Mouse (Mus musculus) heart, embryonic 12.5 days (tissue): ENCODE measurements around the gene Prickle2. TPM values are rescaled to one million over a fixed set of nuclear protein-coding genes. Genes with fewer than 3 reads are reported as not detected.

ENCODE experiments used
- ATAC-seq: fragments of 200-750 bp; cut with Nextera tagmentation; 2 replicates; pipeline ENCODE4 v1.8.0; 2017; ENCODE audit warnings: moderate TSS enrichment, moderate library complexity; ENCODE audit not compliant: insufficient number of reproducible peaks, low FRiP score
- H3K27ac ChIP-seq: fragments of 300-500 bp; sonication (generic); 2 replicates; pipeline ENCODE4 v1.5.1; 2016; ENCODE audit warnings: mild to moderate bottlenecking, moderate library complexity; ENCODE audit not compliant: poor library complexity, severe bottlenecking
- H3K27me3 ChIP-seq: fragments of 300-500 bp; sonication (generic); replicated peaks from 2 replicates; pipeline ENCODE4 v1.6.1; 2016; ENCODE audit warnings: mild to moderate bottlenecking, moderate library complexity
- H3K36me3 ChIP-seq: fragments of 300-500 bp; sonication (generic); 2 replicates; pipeline ENCODE4 v1.6.1; 2016; ENCODE audit warnings: mild to moderate bottlenecking, moderate library complexity
- H3K4me1 ChIP-seq: fragments of 300-500 bp; sonication (generic); replicated peaks from 2 replicates; pipeline ENCODE4 v1.6.1; 2016; ENCODE audit warnings: mild to moderate bottlenecking
- H3K4me2 ChIP-seq: fragments of 300-500 bp; sonication (generic); 2 replicates; pipeline ENCODE4 v1.6.1; 2016; ENCODE audit warnings: mild to moderate bottlenecking, moderate library complexity
- H3K4me3 ChIP-seq: fragments of 300-500 bp; sonication (generic); 2 replicates; pipeline ENCODE4 v1.5.1; 2016; ENCODE audit warnings: mild to moderate bottlenecking
- H3K9ac ChIP-seq: fragments of 300-500 bp; sonication (generic); 2 replicates; pipeline ENCODE4 v1.6.1; 2016; ENCODE audit warnings: mild to moderate bottlenecking, moderate library complexity
- H3K9me3 ChIP-seq: fragments of 300-500 bp; sonication (generic); replicated peaks from 2 replicates; pipeline ENCODE4 v1.6.1; 2016; ENCODE audit warnings: mild to moderate bottlenecking, moderate library complexity
- WGBS: fragments of 180-500 bp; shearing (Covaris S2); methylation state at CpG from one replicate; pipeline ENCODE4 v1.1.7; 2016; 5-methylcytosine and 5-hydroxymethylcytosine counted together
- polyA plus RNA-seq: library from polyadenylated mRNA; unstranded; fragments of >200 nt; fragmentation: Nextera tagmentation; extraction: Ambion mirVana; gene quantifications from 2 replicates; pipeline ENCODE4 v1.2.1, GENCODE M21; 2016

Prickle2 gene
- polyA plus RNA-seq = 7.9 and 8.9 TPM in 2 replicates

DNA sequence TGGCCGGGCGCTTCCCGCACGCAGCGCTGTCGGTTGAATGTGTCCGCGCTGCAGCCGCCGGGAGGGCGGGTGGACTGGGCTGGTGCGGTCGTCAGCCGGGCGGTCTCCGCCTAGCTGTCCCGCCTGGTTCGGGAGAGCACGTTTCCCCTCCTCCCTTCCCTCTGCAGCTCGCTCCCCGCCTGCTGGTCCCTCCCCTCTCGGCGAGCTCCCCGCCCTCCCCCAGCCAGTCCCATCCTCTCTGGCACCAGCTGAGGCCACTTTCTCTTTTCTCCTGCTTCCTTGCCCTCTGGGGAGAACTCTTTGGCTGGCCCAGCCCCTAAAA is at the start of gene Prickle2:
TSS of gene Prickle2 (minus strand) at position 11 of the 322 bp plus-strand sequence.
- H3K36me3 ChIP-seq = no peaks in the 10 kb centered on the region
- H3K27me3 ChIP-seq = 0 out of 2 replicates have a peak, but pooled peaks cover 2% of the 10 kb centered on the region
- peak within 1 kb of the TSS; percentile 99 for H3K4me2 ChIP-seq
- H3K9ac ChIP-seq = peak within 1 kb of the TSS; percentile 75
- peaks cover 10% of the 10 kb centered on the region for H3K4me1 ChIP-seq
- no peak within 1 kb of the TSS for H3K27ac ChIP-seq
- ATAC-seq = peak; percentile 89
- H3K9me3 ChIP-seq = no peaks in the 10 kb centered on the region
- 2% methylated on average over 24 of the region's 24 CpGs for WGBS
- peak within 1 kb of the TSS; percentile 78 for H3K4me3 ChIP-seq

DNA sequence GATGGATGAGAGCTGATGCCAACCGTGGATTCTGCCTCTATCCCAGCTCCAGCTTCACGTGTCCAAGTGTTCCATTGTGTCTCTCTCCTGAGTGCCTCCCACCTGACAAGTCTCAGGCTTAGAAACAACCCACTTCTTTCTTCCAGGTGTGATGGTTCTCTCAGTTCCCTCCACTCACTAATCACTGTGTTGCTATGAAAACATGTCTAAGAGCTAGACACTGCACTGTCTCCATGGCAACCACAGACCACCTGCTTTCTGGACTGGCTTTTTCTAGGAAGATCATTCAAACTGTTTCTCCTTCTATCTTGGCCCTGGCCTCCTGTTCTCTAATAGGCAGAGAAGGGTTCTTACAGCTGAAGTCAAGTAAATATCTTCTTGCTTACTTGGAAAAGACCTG is 46.8 kb upstream of the Prickle2 start:
- Histone ChIP-seq H3K27me3 (no peaks in the 10 kb centered on the region), H3K36me3 (no peaks in the 10 kb centered on the region), H3K27ac (no peak overlapping the region), H3K4me1 (peaks cover 11% of the 10 kb centered on the region), H3K4me3 (no peak overlapping the region), H3K9ac (no peak overlapping the region), H3K9me3 (no peaks in the 10 kb centered on the region), H3K4me2 (no peak overlapping the region)
- WGBS = 82% methylated on average over 2 of the region's 2 CpGs
- ATAC-seq = no peak

DNA sequence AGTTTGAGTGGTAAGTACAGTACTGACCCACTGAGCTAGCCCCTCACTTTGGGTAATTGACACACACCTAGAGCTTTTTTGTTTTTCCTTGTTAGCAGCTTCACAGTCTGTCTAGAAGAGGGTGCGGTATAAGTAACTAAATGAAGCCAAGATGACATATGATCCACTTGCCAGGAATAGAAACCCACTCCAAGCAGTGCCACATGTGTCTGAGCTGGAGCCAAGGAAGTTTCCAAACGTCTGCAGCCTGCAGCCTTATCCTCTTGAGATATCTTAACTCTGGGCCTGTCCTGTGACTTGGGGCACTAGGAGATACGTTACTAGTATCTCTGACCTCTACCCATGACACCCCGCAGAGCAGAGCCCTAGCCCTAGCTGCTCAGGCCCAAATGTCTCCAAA is 43.5 kb upstream of the Prickle2 start:
- ATAC-seq = no peak
- Histone ChIP-seq H3K4me1 (peaks cover 7% of the 10 kb centered on the region; the same call in 1 of the 2 replicates), H3K4me3 (no peak overlapping the region), H3K9me3 (no peaks in the 10 kb centered on the region), H3K27ac (no peak overlapping the region), H3K36me3 (no peaks in the 10 kb centered on the region), H3K27me3 (no peaks in the 10 kb centered on the region), H3K4me2 (no peak overlapping the region), H3K9ac (no peak overlapping the region)
- WGBS = 31% methylated on average over 4 of the region's 4 CpGs

GRCm38 (mm10) chr6:92743605-92744004 is 37.6 kb upstream of the Prickle2 start:
- Histone ChIP-seq H3K9me3 (no peaks in the 10 kb centered on the region), H3K36me3 (no peaks in the 10 kb centered on the region), H3K4me1 (no peaks in the 10 kb centered on the region), H3K27ac (no peak overlapping the region), H3K27me3 (no peaks in the 10 kb centered on the region), H3K4me2 (peak overlapping the region; percentile 44), H3K4me3 (no peak overlapping the region), H3K9ac (no peak overlapping the region)
- WGBS = 12% methylated on average over 11 of the region's 11 CpGs
- ATAC-seq = no peak

DNA sequence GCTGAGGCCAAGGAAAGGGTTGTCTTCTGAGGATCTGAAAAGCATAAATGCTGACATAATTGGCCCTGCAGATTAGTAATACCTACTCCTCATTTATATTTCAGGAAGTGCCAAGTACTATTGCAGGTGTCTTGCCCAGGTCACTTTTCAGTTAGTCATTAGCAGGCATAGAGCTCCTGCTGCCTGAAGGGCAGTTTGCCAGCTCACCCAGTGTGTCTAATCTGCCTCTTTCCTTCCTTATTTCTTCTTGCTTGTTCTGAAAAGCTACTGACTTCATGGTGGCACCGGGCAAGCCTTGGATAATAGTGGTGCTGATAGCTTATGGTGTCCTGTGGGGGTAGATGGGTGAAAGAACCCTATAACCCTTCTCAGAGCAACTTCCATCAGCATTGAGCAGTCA is 31.2 kb upstream of the Prickle2 start:
- Histone ChIP-seq H3K36me3 (no peaks in the 10 kb centered on the region), H3K9me3 (peaks cover 5% of the 10 kb centered on the region; the same call in 1 of the 2 replicates), H3K4me2 (no peak overlapping the region), H3K27me3 (no peaks in the 10 kb centered on the region), H3K4me3 (no peak overlapping the region), H3K4me1 (no peaks in the 10 kb centered on the region), H3K27ac (no peak overlapping the region), H3K9ac (no peak overlapping the region)
- WGBS = 75% methylated on average over 1 of the region's 1 CpGs
- no peak for ATAC-seq

DNA sequence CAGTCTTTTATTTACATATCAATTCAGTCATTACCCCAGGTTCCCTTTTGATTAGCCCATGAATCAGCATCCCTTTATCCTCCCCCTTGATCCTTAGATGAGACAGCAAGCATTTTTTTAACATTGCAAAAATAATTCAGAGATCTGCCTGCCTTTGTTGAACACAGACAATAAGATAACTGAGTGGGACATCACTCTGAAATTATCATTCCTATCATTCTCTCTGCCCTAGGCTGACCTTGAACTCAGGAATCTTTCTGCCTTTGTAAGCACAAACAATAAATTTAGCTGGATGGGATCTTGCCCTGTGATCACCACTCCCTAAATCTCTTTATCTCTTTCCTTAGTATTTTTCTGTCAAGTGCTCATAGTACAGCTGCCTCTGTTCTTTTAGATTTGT is 27.7 kb upstream of the Prickle2 start:
- no peak for ATAC-seq
- Histone ChIP-seq H3K9me3 (peaks cover 5% of the 10 kb centered on the region; the same call in 1 of the 2 replicates), H3K9ac (no peak overlapping the region), H3K4me2 (no peak overlapping the region), H3K4me1 (0 out of 2 replicates have a peak, but pooled peaks cover under 1% of the 10 kb centered on the region), H3K27me3 (no peaks in the 10 kb centered on the region), H3K4me3 (no peak overlapping the region), H3K27ac (no peak overlapping the region), H3K36me3 (no peaks in the 10 kb centered on the region)

- Histone ChIP-seq H3K4me1 (0 out of 2 replicates have a peak, but pooled peaks cover 12% of the 10 kb centered on the region), H3K4me3 (no peak overlapping the region), H3K4me2 (peak overlapping the region; percentile 29), H3K36me3 (no peaks in the 10 kb centered on the region), H3K9me3 (no peaks in the 10 kb centered on the region), H3K9ac (no peak overlapping the region), H3K27ac (no peak overlapping the region), H3K27me3 (no peaks in the 10 kb centered on the region)
- WGBS = 38% methylated on average over 7 of the region's 7 CpGs
- no peak for ATAC-seq
Observed at GRCm38 (mm10) chr6:92728514-92728913, 22.6 kb upstream of the Prickle2 start.

DNA sequence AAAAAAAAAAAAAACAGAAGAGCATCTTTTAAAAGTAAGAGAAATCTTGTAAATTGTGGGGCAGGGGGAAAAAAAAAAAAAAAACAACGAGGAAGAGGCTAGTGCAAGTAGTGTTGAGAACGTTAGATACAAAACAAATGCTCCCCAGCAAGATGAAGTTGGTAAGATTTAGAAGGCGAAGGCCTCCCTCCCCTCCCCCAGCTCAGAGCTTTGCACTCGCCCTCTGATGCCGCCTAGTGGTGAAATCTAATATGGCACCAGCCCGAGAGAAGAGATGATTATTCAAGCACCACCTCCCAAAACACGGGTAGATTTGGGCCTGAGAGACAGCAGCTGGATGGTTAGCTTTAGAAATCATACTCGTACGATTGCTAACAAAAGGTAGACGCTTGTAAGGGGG is 22.1 kb upstream of the Prickle2 start:
- WGBS = 3% methylated on average over 10 of the region's 10 CpGs

DNA sequence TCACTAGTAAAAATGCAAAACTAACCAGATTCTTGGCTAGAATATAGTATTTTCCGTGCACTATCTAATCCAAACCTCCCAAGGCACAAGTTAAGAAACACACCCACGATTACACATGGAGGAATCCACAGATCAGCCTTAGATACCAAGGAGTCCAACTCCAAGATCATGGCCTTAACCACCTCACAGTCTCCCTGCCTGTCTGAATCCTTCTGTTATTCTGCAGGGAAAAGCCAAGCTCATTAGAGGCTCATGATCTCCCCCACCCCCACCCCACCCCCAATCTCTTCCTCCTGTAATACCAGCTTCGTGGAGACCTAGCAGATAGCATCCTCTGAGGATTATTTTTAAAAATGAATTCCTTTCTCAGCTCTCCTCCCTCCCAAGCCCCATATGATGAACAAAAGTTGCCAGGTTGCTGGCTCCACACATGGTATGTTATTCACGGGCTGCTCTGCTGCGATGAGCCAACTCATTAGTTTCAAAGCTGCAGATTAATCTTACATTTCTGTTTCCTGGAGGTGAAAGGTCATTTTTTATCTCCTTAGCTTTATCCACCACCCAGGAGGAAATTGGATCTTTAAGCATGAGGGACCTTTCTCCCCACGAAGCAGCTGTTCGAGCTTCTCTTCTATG is 21.5 kb upstream of the Prickle2 start:
- 16% methylated on average over 7 of the region's 7 CpGs for WGBS
- no peak overlapping the region for H3K4me2 ChIP-seq
- no peaks in the 10 kb centered on the region for H3K9me3 ChIP-seq
- H3K36me3 ChIP-seq = no peaks in the 10 kb centered on the region
- H3K27ac ChIP-seq = no peak overlapping the region
- H3K4me3 ChIP-seq = no peak overlapping the region
- 0 out of 2 replicates have a peak, but pooled peaks cover 12% of the 10 kb centered on the region for H3K4me1 ChIP-seq
- H3K27me3 ChIP-seq = no peaks in the 10 kb centered on the region
- no peak overlapping the region for H3K9ac ChIP-seq
- no peak for ATAC-seq

More for the DNA sequence above, 22.1 kb upstream of the Prickle2 start:
- Histone ChIP-seq H3K4me1 (0 out of 2 replicates have a peak, but pooled peaks cover 12% of the 10 kb centered on the region), H3K27me3 (no peaks in the 10 kb centered on the region), H3K36me3 (no peaks in the 10 kb centered on the region), H3K9ac (no peak overlapping the region), H3K27ac (no peak overlapping the region), H3K4me2 (peak overlapping the region; percentile 29), H3K4me3 (no peak overlapping the region), H3K9me3 (no peaks in the 10 kb centered on the region)
- ATAC-seq = no peak

- H3K9ac ChIP-seq = no peak overlapping the region
- ATAC-seq = no peak
- no peaks in the 10 kb centered on the region for H3K27me3 ChIP-seq
- H3K36me3 ChIP-seq = no peaks in the 10 kb centered on the region
- H3K4me2 ChIP-seq = no peak overlapping the region
- 0 out of 2 replicates have a peak, but pooled peaks cover 12% of the 10 kb centered on the region for H3K4me1 ChIP-seq
- H3K27ac ChIP-seq = no peak overlapping the region
- no peak overlapping the region for H3K4me3 ChIP-seq
- H3K9me3 ChIP-seq = no peaks in the 10 kb centered on the region
- 49% methylated on average over 5 of the region's 5 CpGs for WGBS
Observed at GRCm38 (mm10) chr6:92726121-92726520, 20.2 kb upstream of the Prickle2 start.

GRCm38 (mm10) chr6:92724394-92724793 is 18.4 kb upstream of the Prickle2 start:
- no peak for ATAC-seq
- no peaks in the 10 kb centered on the region for H3K36me3 ChIP-seq
- H3K9me3 ChIP-seq = no peaks in the 10 kb centered on the region
- H3K4me2 ChIP-seq = no peak overlapping the region
- no peak overlapping the region for H3K4me3 ChIP-seq
- no peaks in the 10 kb centered on the region for H3K27me3 ChIP-seq
- WGBS = 75% methylated on average over 2 of the region's 2 CpGs
- H3K4me1 ChIP-seq = 0 out of 2 replicates have a peak, but pooled peaks cover 12% of the 10 kb centered on the region
- H3K27ac ChIP-seq = no peak overlapping the region
- no peak overlapping the region for H3K9ac ChIP-seq

GRCm38 (mm10) chr6:92715806-92716205 is 9.9 kb upstream of the Prickle2 start:
- H3K36me3 ChIP-seq = no peaks in the 10 kb centered on the region
- no peaks in the 10 kb centered on the region for H3K9me3 ChIP-seq
- H3K4me2 ChIP-seq = no peak overlapping the region
- WGBS = 56% methylated on average over 3 of the region's 3 CpGs
- no peak for ATAC-seq
- H3K4me1 ChIP-seq = no peaks in the 10 kb centered on the region
- H3K27ac ChIP-seq = no peak overlapping the region
- no peak overlapping the region for H3K4me3 ChIP-seq
- H3K9ac ChIP-seq = no peak overlapping the region
- H3K27me3 ChIP-seq = no peaks in the 10 kb centered on the region
